Mouse (Mus musculus): ENCODE data around the gene Selenoo.

Selenoo gene

GRCm38 (mm10) chr15:89088607-89089247 is at the start of gene Selenoo:
TSS of gene Selenoo (plus strand) at chr15:89089084.
- DNase-seq (ENCODE audit: low read depth, low spot score), result peak; percentile 79

GRCm38 (mm10) chr15:89044381-89044780 is 44.5 kb upstream of the Selenoo start:
- peak; percentile 64 for DNase-seq (ENCODE audit: low read depth, low spot score)

- no peak for DNase-seq (ENCODE audit: low read depth, low spot score)
These were observed 42.5 kb upstream of the Selenoo start for GRCm38 (mm10) chr15:89046356-89046755.

- DNase-seq (ENCODE audit: low read depth, low spot score), result no peak
These were observed 34.2 kb upstream of the Selenoo start for GRCm38 (mm10) chr15:89054666-89055065.

- peak; percentile 20 for DNase-seq (ENCODE audit: low read depth, low spot score)
These were observed 30.1 kb upstream of the Selenoo start for GRCm38 (mm10) chr15:89058736-89059135.

- peak; percentile 55 for DNase-seq (ENCODE audit: low read depth, low spot score)
These were observed 29.5 kb upstream of the Selenoo start, which contains the start of gene Panx2 for GRCm38 (mm10) chr15:89059161-89059931. TSS of gene Panx2 (plus strand) at chr15:89059734.

GRCm38 (mm10) chr15:89060032-89060681 is 28.7 kb upstream of the Selenoo start:
- peak; percentile 56 for DNase-seq (ENCODE audit: low read depth, low spot score)

- DNase-seq (ENCODE audit: low read depth, low spot score), result no peak
These were observed 27.9 kb upstream of the Selenoo start for GRCm38 (mm10) chr15:89060811-89061460.

- no peak for DNase-seq (ENCODE audit: low read depth, low spot score)
These were observed 26.9 kb upstream of the Selenoo start for GRCm38 (mm10) chr15:89061761-89062517.

GRCm38 (mm10) chr15:89062518-89062910 is 26.4 kb upstream of the Selenoo start:
- DNase-seq (ENCODE audit: low read depth, low spot score), result no peak

GRCm38 (mm10) chr15:89063001-89063400 is 25.9 kb upstream of the Selenoo start:
- no peak for DNase-seq (ENCODE audit: low read depth, low spot score)

- DNase-seq (ENCODE audit: low read depth, low spot score), result no peak
These were observed 25.3 kb upstream of the Selenoo start for GRCm38 (mm10) chr15:89063536-89063935.

- no peak for DNase-seq (ENCODE audit: low read depth, low spot score)
These were observed 24.0 kb upstream of the Selenoo start for GRCm38 (mm10) chr15:89064891-89065290.

- DNase-seq (ENCODE audit: low read depth, low spot score), result peak; percentile 45
These were observed 21.3 kb upstream of the Selenoo start for GRCm38 (mm10) chr15:89067609-89068008.

- peak; percentile 54 for DNase-seq (ENCODE audit: low read depth, low spot score)
These were observed 20.7 kb upstream of the Selenoo start for GRCm38 (mm10) chr15:89068226-89068625.

- no peak for DNase-seq (ENCODE audit: low read depth, low spot score)
These were observed 19.5 kb upstream of the Selenoo start for GRCm38 (mm10) chr15:89069336-89069840.

- DNase-seq (ENCODE audit: low read depth, low spot score), result peak; percentile 25
These were observed 18.3 kb upstream of the Selenoo start for GRCm38 (mm10) chr15:89070606-89071005.

GRCm38 (mm10) chr15:89073993-89074603 is 14.8 kb upstream of the Selenoo start:
- no peak for DNase-seq (ENCODE audit: low read depth, low spot score)

GRCm38 (mm10) chr15:89074613-89075477 is 14.0 kb upstream of the Selenoo start, which contains the start of gene Trabd:
TSS of gene Trabd (plus strand) at chr15:89075124.
- DNase-seq (ENCODE audit: low read depth, low spot score), result no peak
